Mouse (Mus musculus) CH12.LX (cell line): ENCODE data around the gene Kcnb1. TPM values are rescaled to one million over a fixed set of nuclear protein-coding genes. Genes with fewer than 3 reads are reported as not detected.

Experiments used
- DNase-seq: peaks from one replicate; pipeline ENCODE4 v3.0.0-alpha.2; 2013; ENCODE audit errors: extremely low read depth
- H3K27ac ChIP-seq: 2 replicates; pipeline ENCODE4 v1.5.1; 2012; ENCODE audit warnings: low read depth, mild to moderate bottlenecking, control low read depth, moderate library complexity; ENCODE audit not compliant: insufficient read depth
- H3K27me3 ChIP-seq: replicated peaks from 2 replicates; pipeline ENCODE3; 2012; ENCODE audit warnings: inconsistent platforms
- H3K36me3 ChIP-seq, 2 experiments: replicated peaks in 1 of 2; 2 replicates each; pipeline versions ENCODE3 to v1.6.1; 2012; ENCODE audit warnings: inconsistent platforms in 1 of 2, low read length in 1 of 2, mild to moderate bottlenecking in 1 of 2, mixed read lengths in 1 of 2, moderate library complexity in 1 of 2; ENCODE audit not compliant: control insufficient read depth in 1 of 2, insufficient read depth in 1 of 2
- H3K4me1 ChIP-seq, 2 experiments: 2 replicates each; pipeline ENCODE4 v1.6.1; 2012; ENCODE audit warnings: inconsistent platforms in 1 of 2, moderate library complexity in 1 of 2; ENCODE audit not compliant: insufficient read depth in 2 of 2, control insufficient read depth in 1 of 2
- H3K4me2 ChIP-seq: 2 replicates; pipeline ENCODE4 v1.6.1; 2012; ENCODE audit warnings: low read depth, mild to moderate bottlenecking, control low read depth; ENCODE audit not compliant: poor library complexity, insufficient read depth, severe bottlenecking
- H3K4me3 ChIP-seq, 3 experiments: fragments of 150-350 bp in 1 of 3; sonication (generic) in 1 of 3; replicated peaks in 1 of 3; 2 replicates each; pipeline versions ENCODE3 to v1.5.1; 2011 to 2012; ENCODE audit warnings: low read depth in 2 of 3, low read length in 2 of 3, mild to moderate bottlenecking in 2 of 3, moderate library complexity in 2 of 3, control low read depth in 1 of 3, improper control_type of control experiment in 1 of 3, inconsistent platforms in 1 of 3, mixed read lengths in 1 of 3; ENCODE audit not compliant: poor library complexity in 1 of 3
- H3K79me2 ChIP-seq: replicated peaks from 2 replicates; pipeline ENCODE4 v1.6.1; 2012; ENCODE audit warnings: mild to moderate bottlenecking, moderate library complexity; ENCODE audit not compliant: control insufficient read depth, poor library complexity, insufficient read depth, severe bottlenecking; ENCODE audit errors: extremely low read depth
- H3K9ac ChIP-seq: 2 replicates; pipeline ENCODE4 v1.6.1; 2012; ENCODE audit warnings: low read depth, mild to moderate bottlenecking, control low read depth, moderate library complexity; ENCODE audit not compliant: insufficient read depth
- H3K9me3 ChIP-seq: replicated peaks from 2 replicates; pipeline ENCODE3; 2012; ENCODE audit warnings: low read length, inconsistent platforms, mixed read lengths
- CTCF ChIP-seq, 2 experiments: IDR thresholded peaks in 1 of 2; conservative IDR thresholded peaks in 1 of 2; 2 replicates each; pipeline ENCODE4 v1.5.1; 2011 to 2012; ENCODE audit warnings: low read depth in 2 of 2, low read length in 2 of 2, improper control_type of control experiment in 1 of 2, inconsistent platforms in 1 of 2, mild to moderate bottlenecking in 1 of 2, moderate library complexity in 1 of 2
- ELF1 ChIP-seq: IDR thresholded peaks from 2 replicates; pipeline ENCODE4 v1.6.1; 2014; ENCODE audit warnings: low read depth, mild to moderate bottlenecking, inconsistent platforms, low read length, improper control_type of control experiment
- ETS1 ChIP-seq: conservative IDR thresholded peaks from 2 replicates; pipeline ENCODE4 v1.6.1; 2012; ENCODE audit warnings: low read depth, mild to moderate bottlenecking, inconsistent platforms, low read length, improper control_type of control experiment, moderate library complexity
- HCFC1 ChIP-seq: IDR thresholded peaks from 2 replicates; pipeline ENCODE4 v1.6.1; 2012; ENCODE audit warnings: low read depth, mild to moderate bottlenecking, inconsistent platforms, low read length, improper control_type of control experiment
- JUND ChIP-seq: conservative IDR thresholded peaks from 2 replicates; pipeline ENCODE4 v1.6.1; 2011; ENCODE audit warnings: low read depth, low read length, improper control_type of control experiment
- MAFK ChIP-seq: IDR thresholded peaks from 2 replicates; pipeline ENCODE4 v1.6.1; 2011; ENCODE audit warnings: low read length, improper control_type of control experiment; ENCODE audit not compliant: insufficient replicate concordance
- RCOR1 ChIP-seq: conservative IDR thresholded peaks from 2 replicates; pipeline ENCODE4 v1.6.1; 2012; ENCODE audit warnings: low read depth, mild to moderate bottlenecking, inconsistent platforms, low read length, improper control_type of control experiment
- SIN3A ChIP-seq: IDR thresholded peaks from 2 replicates; pipeline ENCODE4 v1.6.1; 2012; ENCODE audit warnings: low read length, improper control_type of control experiment, inconsistent platforms
- TBP ChIP-seq: conservative IDR thresholded peaks from 2 replicates; pipeline ENCODE4 v1.6.1; 2011; ENCODE audit warnings: low read depth, low read length, improper control_type of control experiment
- TCF12 ChIP-seq: IDR thresholded peaks from 2 replicates; pipeline ENCODE4 v1.6.1; 2014; ENCODE audit warnings: low read depth, mild to moderate bottlenecking, inconsistent platforms, low read length, improper control_type of control experiment
- USF2 ChIP-seq: conservative IDR thresholded peaks from 2 replicates; pipeline ENCODE4 v1.6.1; 2011; ENCODE audit warnings: low read depth, low read length, improper control_type of control experiment
- dilution Hi-C: fragments of 300-500 bp; cut with MboI; formaldehyde crosslinking; loops from 2 replicates; pipeline ENCODE4 v1.14.3; 2020; ENCODE audit warnings: low sequenced_read_pairs; ENCODE audit not compliant: extremely low pct_unique_long_range_greater_than_20kb, extremely low pct_ligation_motif_present
- in situ Hi-C: fragments of 300-500 bp; cut with MboI; formaldehyde crosslinking; loops from 3 replicates; pipeline ENCODE4 v1.14.3; 2019; ENCODE audit warnings: low sequenced_read_pairs, low pct_ligation_motif_present, low pct_unique_long_range_greater_than_20kb, mixed read lengths
- polyA plus RNA-seq: library from polyadenylated mRNA; unstranded; fragments of >175 nt; gene quantifications from 2 replicates; pipeline ENCODE4 v1.2.1, GENCODE M21; 2012; ENCODE audit warnings: low read depth; ENCODE audit not compliant: insufficient read length
- total RNA-seq, 2 experiments: library from RNA; depleted of rRNA; stranded (reverse); fragments of 300-350 nt in 1 of 2; fragments of >200 nt in 1 of 2; gene quantifications; 2 replicates each; pipeline ENCODE4 v1.2.3; 2012 to 2014

Kcnb1 gene
- total and polyA plus RNA-seq, 3 experiments = 2.5 to 6.6 (median 5.1) TPM

DNA sequence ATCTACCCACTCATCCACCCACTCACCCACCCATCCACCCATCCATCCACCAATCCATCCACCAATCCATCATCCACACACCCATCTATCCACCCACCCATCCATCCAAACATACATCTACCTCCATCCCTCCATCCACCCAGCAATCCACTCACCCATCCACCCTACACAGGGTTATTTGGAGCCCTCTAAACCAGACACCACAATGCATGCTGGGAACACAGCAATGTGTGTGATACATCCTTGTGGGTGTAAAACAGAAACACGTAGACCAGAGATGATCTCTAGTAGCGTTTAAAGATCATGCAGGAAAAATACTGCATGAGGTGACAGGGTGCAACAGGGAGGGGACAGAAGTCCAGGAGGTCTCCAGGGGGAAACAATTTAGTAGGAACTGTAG, 4.5 kb downstream of the Kcnb1 start:
- no peak overlapping the region for H3K4me2 ChIP-seq
- H3K27me3 ChIP-seq = peaks cover 11% of the 10 kb centered on the region
- DNase-seq = no peak
- H3K4me3 ChIP-seq = no peak overlapping the region
- H3K9ac ChIP-seq = no peak overlapping the region
- peaks cover 0 to 33% of the 10 kb centered on the region in 2 experiments for H3K36me3 ChIP-seq
- TF ChIP-seq USF2 (no peak), CTCF (conservative IDR thresholded peaks at IDR 0.05 in 1 of 2, IDR thresholded peaks at IDR 0.05 in 1 of 2; ENCODE audit: low read depth in 2 of 2, low read length in 2 of 2) (no peak), TCF12 (no peak), TBP (no peak), HCFC1 (no peak), JUND (no peak), ELF1 (no peak), SIN3A (no peak), ETS1 (no peak)
- no peak overlapping the region for H3K27ac ChIP-seq
- dilution Hi-C loops (no loop called here), in situ Hi-C loops (no loop called here)
- peaks cover 12% of the 10 kb centered on the region for H3K9me3 ChIP-seq
- H3K4me1 ChIP-seq = peaks cover 0 to 14% of the 10 kb centered on the region in 2 experiments; a peak in 3 of 4 replicates
- H3K79me2 ChIP-seq = no peaks in the 10 kb centered on the region

DNA sequence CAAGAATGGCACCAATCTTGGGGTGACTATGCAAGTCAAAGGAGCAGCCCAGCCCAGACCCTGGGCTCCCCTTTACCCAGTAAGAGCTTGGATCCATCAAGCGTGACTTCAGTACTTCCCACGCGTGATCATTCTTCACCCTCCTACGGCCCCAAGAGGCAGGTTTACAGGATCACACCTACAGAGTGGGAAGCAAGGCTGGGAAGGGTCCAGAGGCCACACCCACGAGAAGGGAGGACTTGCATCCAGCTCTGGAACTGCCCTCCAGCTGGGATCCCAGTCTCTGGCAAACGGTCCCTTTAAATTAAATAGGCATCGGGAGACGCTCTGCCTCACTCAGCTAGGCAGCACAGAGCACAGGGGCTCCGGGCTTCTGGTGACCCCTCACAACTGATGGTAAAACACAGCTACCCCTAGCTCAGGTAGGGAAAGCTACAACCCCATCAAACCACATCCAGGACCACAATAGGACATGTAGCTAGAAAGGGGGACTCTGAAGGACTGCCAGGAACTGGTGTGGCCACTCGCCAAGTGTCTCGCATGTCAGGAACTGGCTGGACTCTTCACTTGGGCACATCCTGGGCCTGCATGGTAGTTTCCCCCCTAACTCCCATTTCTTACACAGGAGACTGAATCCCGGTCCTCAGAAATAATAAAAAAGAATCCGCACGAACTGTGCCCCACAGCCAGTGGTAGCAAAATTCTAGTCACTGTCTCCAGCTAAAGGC, 8.1 kb downstream of the Kcnb1 start:
- no peak overlapping the region for H3K27ac ChIP-seq
- peaks cover 8% of the 10 kb centered on the region for H3K9me3 ChIP-seq
- H3K79me2 ChIP-seq = no peaks in the 10 kb centered on the region
- no peak overlapping the region for H3K9ac ChIP-seq
- H3K27me3 ChIP-seq = peaks cover 7% of the 10 kb centered on the region
- no peak overlapping the region for H3K4me2 ChIP-seq
- H3K4me1 ChIP-seq = peaks cover 3 to 13% of the 10 kb centered on the region in 2 experiments
- peaks cover 0 to 19% of the 10 kb centered on the region in 2 experiments for H3K36me3 ChIP-seq
- dilution Hi-C loops = no loop called here
- TF ChIP-seq TCF12 (no peak), ELF1 (no peak), MAFK (no peak), CTCF (conservative IDR thresholded peaks at IDR 0.05 in 1 of 2, IDR thresholded peaks at IDR 0.05 in 1 of 2; ENCODE audit: low read depth in 2 of 2, low read length in 2 of 2) (no peak), TBP (no peak)
- in situ Hi-C loops = no loop called here
- H3K4me3 ChIP-seq = no peak overlapping the region
- no peak for DNase-seq

DNA sequence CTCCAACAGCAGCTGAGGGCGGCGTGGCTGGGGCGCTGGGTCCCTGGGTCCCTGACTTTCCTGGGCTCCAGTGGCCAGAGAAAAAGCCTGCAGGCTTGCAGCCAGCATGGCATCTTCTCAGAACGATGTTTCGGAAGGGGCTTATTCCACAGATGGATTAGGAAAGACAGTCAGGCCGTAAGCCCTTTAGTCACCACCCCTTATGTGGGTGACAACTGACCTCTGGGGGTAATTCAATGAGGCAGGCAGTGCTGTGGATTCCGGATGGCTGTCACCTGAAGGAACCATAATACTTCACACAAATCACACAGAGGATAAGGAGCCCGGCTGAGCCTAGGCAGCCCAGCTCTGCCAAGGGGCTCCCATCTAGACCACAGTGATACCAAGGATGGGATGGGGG, 8.9 kb downstream of the Kcnb1 start:
- Histone ChIP-seq H3K4me1 (peaks cover 3 to 11% of the 10 kb centered on the region in 2 experiments), H3K9ac (no peak overlapping the region), H3K9me3 (peaks cover 8% of the 10 kb centered on the region), H3K4me2 (no peak overlapping the region), H3K4me3 (no peak overlapping the region), H3K27me3 (peaks cover 8% of the 10 kb centered on the region), H3K36me3 (peaks cover 0 to 20% of the 10 kb centered on the region in 2 experiments), H3K79me2 (no peaks in the 10 kb centered on the region), H3K27ac (no peak overlapping the region)
- dilution Hi-C loops = no loop called here
- TF ChIP-seq RCOR1 = no peak
- no peak for DNase-seq
- in situ Hi-C loops = no loop called here
